Mouse (Mus musculus) adipose tissue, adult 10 weeks (tissue): ENCODE data around the gene Col9a2. TPM values are rescaled to one million over a fixed set of nuclear protein-coding genes. Genes with fewer than 3 reads are reported as not detected.

Experiments
- polyA plus RNA-seq: library from polyadenylated mRNA; stranded (reverse); fragments of 350-450 nt; fragmentation: Illumina TruSeq; extraction: RNeasy Lipid Tissue Mini Kit (QIAGEN cat#74804); gene quantifications from one replicate; pipeline ENCODE4 v1.2.3, GENCODE M21; 2014; ENCODE audit warnings: low read depth, low replicate concordance

The Col9a2 gene
- 0.55 TPM for polyA plus RNA-seq

DNA sequence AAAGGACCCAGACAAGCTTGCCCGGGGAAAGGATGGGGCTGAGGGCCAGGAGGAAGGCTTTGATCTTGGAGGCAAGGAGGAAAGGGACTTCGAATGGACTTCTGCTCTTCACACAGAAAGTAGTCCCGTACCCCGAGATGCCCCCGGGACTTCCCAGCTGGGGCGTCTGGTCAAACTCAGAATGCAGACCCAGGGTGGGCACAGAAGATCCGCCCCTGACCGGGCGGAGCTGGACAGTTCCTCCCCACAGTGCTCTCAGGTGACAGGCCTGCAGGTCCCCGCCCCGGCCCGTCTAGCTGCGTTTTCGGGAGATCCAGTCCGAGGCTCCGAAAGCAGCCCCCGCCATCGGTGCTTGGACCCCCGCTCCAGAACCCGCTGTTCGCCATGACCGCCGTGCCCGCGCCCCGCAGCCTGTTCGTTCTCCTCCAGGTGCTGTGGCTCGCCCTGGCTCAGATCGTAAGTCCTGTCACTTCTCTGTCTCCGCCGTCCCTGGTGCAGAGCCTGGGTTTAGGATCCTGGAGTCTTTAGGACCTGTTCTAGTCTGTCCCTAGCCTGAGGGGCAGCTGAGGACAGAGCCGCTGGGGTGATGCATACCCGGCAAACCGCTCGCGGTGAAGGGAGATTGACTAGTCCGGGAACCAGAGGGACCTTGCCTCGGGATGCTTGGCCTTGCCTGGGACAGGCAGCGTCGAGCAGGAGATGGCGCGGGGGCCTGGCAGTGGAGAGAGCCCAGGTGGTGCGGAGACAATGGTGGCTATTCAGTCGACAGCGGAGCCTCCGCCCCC, at the start of gene Col9a2:
Gene Col9a2 (plus strand): TSS at position 55 of the 785 bp plus-strand sequence.

GRCm38 (mm10) chr4:121016928-121017657, 22.1 kb upstream of the Col9a2 start, which contains the start of gene Smap2:
Gene Smap2, minus strand, starts transcription at chr4:121017247.

DNA sequence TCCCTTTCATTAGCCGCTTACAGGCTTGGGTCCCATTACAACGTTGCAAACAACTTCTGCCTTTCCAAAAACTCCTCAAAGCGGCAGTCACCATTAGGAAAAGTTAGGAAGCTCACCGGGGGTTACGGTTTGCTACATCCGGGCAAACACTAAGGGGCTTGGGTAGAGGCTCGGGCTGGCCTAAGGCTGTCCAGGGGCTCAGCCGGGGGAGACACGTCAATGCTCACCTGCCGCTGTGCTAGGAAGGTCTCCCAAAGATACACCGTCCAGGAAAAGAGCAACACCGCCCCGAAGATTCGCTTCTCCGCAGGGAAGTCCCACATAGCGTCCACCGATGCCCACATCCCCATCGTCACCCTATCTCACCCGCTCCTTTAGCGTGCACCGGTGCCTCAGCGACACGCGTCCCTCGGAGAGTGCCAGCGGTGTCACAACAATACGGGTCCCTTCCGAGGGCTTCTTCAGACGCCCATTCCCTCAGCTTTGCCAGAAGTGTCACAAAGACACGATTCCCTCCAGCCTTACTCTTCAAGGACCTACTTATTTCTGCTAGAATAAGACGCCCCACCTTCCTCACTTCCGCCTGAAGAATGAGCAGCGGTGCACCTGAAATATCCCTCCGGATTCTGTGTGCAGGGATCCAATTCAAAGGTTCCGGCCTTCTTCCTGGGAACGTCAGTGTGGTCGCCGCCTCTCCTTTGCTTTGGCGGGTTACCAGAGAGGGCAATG, 58.6 kb downstream of the Col9a2 start, which contains the start of gene Zmpste24:
Gene Zmpste24 (minus strand): TSS at position 592 of the 729 bp plus-strand sequence.

Other genes starting within 250 kb of the Col9a2 start
- 39.5 TPM for gene Nfyc, start 207.8 kb upstream of the Col9a2 start, polyA plus RNA-seq
- gene Rims3, start 184.6 kb upstream of the Col9a2 start, polyA plus RNA-seq, result 0.20 TPM
- 10.9 TPM for gene Exo5, start 114.4 kb upstream of the Col9a2 start, polyA plus RNA-seq
- 1.1 TPM for gene Zfp69, start 87.7 kb upstream of the Col9a2 start, polyA plus RNA-seq
- gene Smap2, start 22.1 kb upstream of the Col9a2 start, polyA plus RNA-seq, result 19.8 TPM
- gene Zmpste24, start 58.9 kb downstream of the Col9a2 start, polyA plus RNA-seq, result 42.5 TPM
- 6.2 TPM for gene Tmco2, start 69.8 kb downstream of the Col9a2 start, polyA plus RNA-seq
- 10.7 TPM for gene Rlf, start 175.7 kb downstream of the Col9a2 start, polyA plus RNA-seq